Mouse (Mus musculus) embryonic facial prominence, embryonic 13.5 days (tissue): Measurements from ENCODE around the gene Pip5k1a. TPM values are rescaled to one million over a fixed set of nuclear protein-coding genes. Genes with fewer than 3 reads are reported as not detected.

ENCODE experiments used
- ATAC-seq: fragments of 200-750 bp; cut with Nextera tagmentation; 2 replicates; pipeline ENCODE4 v1.8.0; 2017; ENCODE audit warnings: low read depth; ENCODE audit not compliant: insufficient number of reproducible peaks, insufficient read depth, low FRiP score, low TSS enrichment
- H3K27ac ChIP-seq: fragments of 300-500 bp; sonication (generic); 2 replicates; pipeline ENCODE4 v1.5.1; 2015; ENCODE audit warnings: moderate library complexity, mild to moderate bottlenecking, inconsistent platforms
- H3K27me3 ChIP-seq: fragments of 300-500 bp; sonication (generic); 2 replicates; pipeline ENCODE4 v1.6.1; 2015; ENCODE audit warnings: mild to moderate bottlenecking, inconsistent platforms
- H3K36me3 ChIP-seq: fragments of 300-500 bp; sonication (generic); 2 replicates; pipeline ENCODE4 v1.6.1; 2015; ENCODE audit warnings: mild to moderate bottlenecking, inconsistent platforms
- H3K4me1 ChIP-seq: fragments of 300-500 bp; sonication (generic); 2 replicates; pipeline ENCODE4 v1.6.1; 2015; ENCODE audit warnings: inconsistent platforms
- H3K4me2 ChIP-seq: fragments of 300-500 bp; sonication (generic); 2 replicates; pipeline ENCODE4 v1.6.1; 2015; ENCODE audit warnings: moderate library complexity, mild to moderate bottlenecking, inconsistent platforms
- H3K4me3 ChIP-seq: fragments of 300-500 bp; sonication (generic); 2 replicates; pipeline ENCODE4 v1.5.1; 2015; ENCODE audit warnings: mild to moderate bottlenecking, inconsistent platforms
- H3K9ac ChIP-seq: fragments of 300-500 bp; sonication (generic); 2 replicates; pipeline ENCODE4 v1.6.1; 2015; ENCODE audit warnings: mild to moderate bottlenecking, inconsistent platforms
- H3K9me3 ChIP-seq: fragments of 300-500 bp; sonication (generic); 2 replicates; pipeline ENCODE4 v1.6.1; 2016; ENCODE audit warnings: inconsistent platforms
- WGBS: fragments of 180-500 bp; shearing (Covaris S2); methylation state at CpG from one replicate; pipeline ENCODE4 v1.1.7; 2015; ENCODE audit warnings: mixed read lengths; 5-methylcytosine and 5-hydroxymethylcytosine counted together
- microRNA-seq: library from miRNA; unstranded; fragments of <30 nt; microRNA quantifications from one replicate; pipeline ENCODE4, GENCODE M21; 2016
- polyA plus RNA-seq: library from polyadenylated mRNA; unstranded; fragments of >200 nt; fragmentation: Nextera tagmentation; extraction: Ambion mirVana; gene quantifications from 2 replicates; pipeline ENCODE4 v1.2.1, GENCODE M21; 2015

Gene Pip5k1a
- polyA plus RNA-seq, 1 experiment from 2014 or later, result 23.8 TPM

DNA sequence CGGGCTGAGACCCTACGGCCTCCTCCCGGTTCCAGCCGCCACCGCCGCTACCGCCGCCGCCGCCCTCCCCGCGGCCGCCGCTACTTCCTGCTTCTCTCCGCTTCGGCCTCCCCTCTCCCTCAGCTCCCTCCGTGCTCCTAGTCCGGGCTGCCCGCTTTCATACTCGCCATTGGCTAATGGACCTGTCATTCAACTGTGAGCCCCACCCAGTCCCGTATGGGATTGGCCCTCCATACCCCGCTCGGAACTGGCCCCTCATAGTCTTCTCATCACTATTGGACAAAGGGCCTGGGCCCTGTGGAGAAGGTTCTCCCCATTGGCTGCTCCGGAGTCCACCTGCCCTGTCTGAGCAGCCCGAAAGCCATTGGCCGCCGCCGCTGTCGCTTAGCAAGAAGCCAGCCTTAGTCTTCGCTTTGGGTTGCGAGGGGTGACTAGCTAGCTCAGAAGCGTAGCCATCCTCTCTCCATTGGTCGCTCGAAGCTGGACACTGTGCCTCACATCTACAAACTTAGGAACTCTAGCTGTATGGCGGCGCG is 91.3 kb downstream of the Pip5k1a start, which contains the start of gene Zfp687:
TSS of gene Zfp687 (minus strand) at position 112 of the 536 bp plus-strand sequence.
- Histone ChIP-seq H3K4me1 (peaks cover 25% of the 10 kb centered on the region), H3K9ac (peak within 1 kb of the TSS; percentile 83), H3K4me2 (peak within 1 kb of the TSS; percentile 93), H3K27ac (peak within 1 kb of the TSS; percentile 96), H3K27me3 (no peaks in the 10 kb centered on the region), H3K36me3 (peaks cover 19% of the 10 kb centered on the region), H3K9me3 (no peaks in the 10 kb centered on the region), H3K4me3 (peak within 1 kb of the TSS; percentile 81)
- under 1% methylated on average over 36 of the region's 37 CpGs for WGBS
- ATAC-seq, result peak; percentile 99

DNA sequence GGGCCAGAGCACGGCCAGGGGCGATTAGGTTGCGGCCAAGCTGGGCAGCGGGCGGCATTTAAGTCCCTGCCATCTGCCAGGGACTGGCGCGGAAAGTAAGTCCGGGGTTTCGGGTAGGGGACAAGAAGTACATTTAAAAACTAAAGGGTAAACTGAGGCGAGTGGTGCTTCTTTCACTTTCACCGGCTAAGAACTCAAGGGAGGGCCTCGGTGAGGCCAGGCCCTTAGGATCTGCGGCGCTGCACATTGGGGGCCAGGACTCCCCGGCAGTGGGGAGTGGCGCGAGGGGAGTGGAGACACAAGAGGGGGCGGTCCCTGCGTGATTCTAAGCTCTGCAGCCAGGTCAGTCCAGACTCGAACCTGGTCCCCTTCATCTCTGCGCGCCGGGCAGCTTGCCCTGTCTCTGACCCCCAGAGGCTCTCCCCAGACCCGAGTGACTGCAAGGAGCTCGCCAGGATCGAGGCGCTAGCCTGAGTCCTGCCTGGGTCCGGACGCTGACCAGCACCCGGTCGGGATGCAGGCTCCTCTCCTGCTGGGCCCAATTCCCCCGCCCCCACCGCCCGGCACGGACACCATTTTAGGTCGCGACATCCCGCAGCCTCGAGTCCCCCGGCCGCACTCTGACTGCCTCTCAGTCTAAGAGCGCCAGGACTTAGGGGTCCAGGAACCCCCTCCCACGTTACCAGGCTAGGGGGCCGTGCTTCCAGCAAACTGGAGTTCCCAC is 92.1 kb downstream of the Pip5k1a start:
- under 1% methylated on average over 44 of the region's 44 CpGs for WGBS
- H3K27me3 ChIP-seq, result no peaks in the 10 kb centered on the region
- H3K4me1 ChIP-seq, result peaks cover 25% of the 10 kb centered on the region
- H3K9me3 ChIP-seq, result no peaks in the 10 kb centered on the region
- peak overlapping the region; percentile 96 for H3K27ac ChIP-seq
- no peak; the same call in 1 of the 2 replicates for ATAC-seq
- peak overlapping the region; percentile 93 for H3K4me2 ChIP-seq
- H3K9ac ChIP-seq, result peak overlapping the region; percentile 83
- peaks cover 27% of the 10 kb centered on the region for H3K36me3 ChIP-seq
- peak overlapping the region; percentile 81 for H3K4me3 ChIP-seq

DNA sequence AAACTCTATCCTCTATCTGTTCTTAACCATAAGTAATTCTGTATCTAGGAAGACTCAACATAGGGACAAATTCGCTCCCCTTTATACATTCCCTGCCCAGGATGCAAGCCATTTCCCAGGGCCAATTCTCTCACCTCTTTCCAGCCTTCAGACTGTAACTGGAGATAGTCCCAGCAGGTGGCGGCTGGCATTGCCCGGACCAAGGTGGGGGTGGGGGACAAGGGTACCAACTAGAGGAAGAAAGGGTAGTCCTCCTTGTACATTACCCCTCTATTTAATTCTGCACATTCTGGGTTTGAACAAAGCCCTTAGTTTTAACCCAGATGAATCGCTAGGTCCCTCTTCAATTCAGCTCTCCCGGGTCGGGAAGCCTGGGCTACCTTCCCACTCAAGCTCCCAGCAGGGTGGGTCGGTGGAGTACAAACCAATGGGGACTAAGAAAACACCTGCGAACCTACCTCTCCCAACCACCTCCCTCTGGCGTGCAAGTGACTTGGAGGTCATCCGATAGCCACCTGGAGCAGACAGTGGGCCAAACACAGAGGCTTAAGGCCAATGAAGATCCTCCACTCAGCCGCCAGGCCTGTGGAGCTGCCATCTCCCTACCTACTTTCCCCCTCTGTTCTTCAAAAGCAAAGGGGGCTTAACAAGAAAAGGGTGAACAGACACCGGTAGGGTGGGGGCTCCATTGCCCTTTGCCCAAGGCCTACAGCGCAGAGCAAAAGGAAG is 92.9 kb downstream of the Pip5k1a start:
- Histone ChIP-seq H3K4me2 (peak overlapping the region; percentile 93), H3K9ac (peak overlapping the region; percentile 83), H3K27me3 (no peaks in the 10 kb centered on the region), H3K4me1 (peaks cover 25% of the 10 kb centered on the region), H3K36me3 (peaks cover 34% of the 10 kb centered on the region), H3K4me3 (peak overlapping the region; percentile 81), H3K27ac (0 out of 2 replicates have a peak overlapping the region, but pooled peaks have one; percentile 96), H3K9me3 (no peaks in the 10 kb centered on the region)
- no peak for ATAC-seq
- WGBS, result 15% methylated on average over 13 of the region's 13 CpGs

DNA sequence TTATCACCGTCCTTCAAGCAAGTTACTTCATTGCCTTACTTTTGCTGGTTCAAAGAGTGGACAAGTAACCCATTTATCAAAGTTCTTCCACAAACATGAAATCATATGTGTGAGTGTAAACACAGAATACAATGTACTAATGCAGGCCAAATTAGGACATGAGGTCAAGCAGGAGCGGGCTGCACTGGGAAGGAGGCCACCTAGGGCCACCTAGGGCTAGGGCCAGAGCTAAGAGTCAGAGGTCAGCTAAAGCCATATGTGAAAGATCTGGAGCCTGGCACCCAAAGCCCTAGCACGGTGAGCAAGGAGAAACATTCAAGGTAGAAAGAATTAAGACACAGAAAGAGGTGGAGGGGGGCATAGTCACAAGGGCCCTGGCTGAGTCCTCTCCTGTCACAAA is 93.7 kb downstream of the Pip5k1a start:
- no peak for ATAC-seq
- Histone ChIP-seq H3K9ac (0 out of 2 replicates have a peak overlapping the region, but pooled peaks have one; percentile 4), H3K9me3 (no peaks in the 10 kb centered on the region), H3K4me3 (0 out of 2 replicates have a peak overlapping the region, but pooled peaks have one; percentile 81), H3K4me2 (peak overlapping the region; percentile 93; the same call in 1 of the 2 replicates), H3K27me3 (no peaks in the 10 kb centered on the region), H3K27ac (no peak overlapping the region), H3K36me3 (peaks cover 43% of the 10 kb centered on the region), H3K4me1 (peaks cover 25% of the 10 kb centered on the region)
- 65% methylated on average over 3 of the region's 3 CpGs for WGBS

DNA sequence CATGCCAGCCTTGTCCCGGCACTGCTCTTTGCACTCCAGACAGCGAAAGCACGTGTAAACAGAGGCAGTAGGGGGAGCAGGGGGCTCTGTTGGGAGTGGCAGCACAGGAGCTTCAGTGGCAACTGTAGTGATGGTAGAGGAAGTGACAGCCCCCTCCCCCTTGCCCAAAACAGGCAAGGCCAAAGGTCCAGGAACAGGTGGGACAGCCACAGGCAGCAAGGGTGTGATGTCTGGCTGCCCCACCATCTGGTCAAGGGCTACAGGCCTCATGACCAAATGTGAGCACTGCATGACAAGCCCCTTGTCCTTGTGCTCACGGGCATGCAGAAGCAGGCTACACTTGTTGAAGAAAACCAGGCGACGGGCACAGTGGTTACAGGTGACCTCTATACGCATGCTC is 96.3 kb downstream of the Pip5k1a start:
- Histone ChIP-seq H3K9ac (no peak overlapping the region), H3K36me3 (peaks cover 67% of the 10 kb centered on the region), H3K4me2 (no peak overlapping the region), H3K4me3 (no peak overlapping the region), H3K9me3 (no peaks in the 10 kb centered on the region), H3K27ac (no peak overlapping the region; the same call in 1 of the 2 replicates), H3K27me3 (no peaks in the 10 kb centered on the region), H3K4me1 (peaks cover 18% of the 10 kb centered on the region)
- 85% methylated on average over 7 of the region's 7 CpGs for WGBS
- ATAC-seq, result no peak

Small RNA genes within 50 kb of the gene (microRNA-seq; reads per million reads assigned to microRNA genes)
- gene Mir8099-1, result not detected

Other genes starting within 250 kb of the Pip5k1a start
- gene Psmb4, start 220.0 kb downstream of the Pip5k1a start, polyA plus RNA-seq, result 348 and 379 TPM in 2 replicates
- gene Selenbp1, start 173.9 kb downstream of the Pip5k1a start, polyA plus RNA-seq, result 18.9 and 25.2 TPM in 2 replicates
- 10.8 and 11.3 TPM in 2 replicates for gene Rfx5, start 152.9 kb downstream of the Pip5k1a start, polyA plus RNA-seq
- 23.4 and 26.5 TPM in 2 replicates for gene Pi4kb, start 132.2 kb downstream of the Pip5k1a start, polyA plus RNA-seq
- 22.2 and 25.1 TPM in 2 replicates for gene Zfp687, start 91.5 kb downstream of the Pip5k1a start, polyA plus RNA-seq
- gene Psmd4, start 64.3 kb downstream of the Pip5k1a start, polyA plus RNA-seq, result 286 and 293 TPM in 2 replicates
- gene Vps72, start 4.1 kb upstream of the Pip5k1a start, polyA plus RNA-seq, result 185 and 213 TPM in 2 replicates
- gene Tmod4, start 17.5 kb upstream of the Pip5k1a start, polyA plus RNA-seq, result 0.65 and 0.69 TPM in 2 replicates
- 75.2 and 81.8 TPM in 2 replicates for gene Scnm1, start 27.1 kb upstream of the Pip5k1a start, polyA plus RNA-seq
- 17.0 and 19.3 TPM in 2 replicates for gene Lysmd1, start 27.2 kb upstream of the Pip5k1a start, polyA plus RNA-seq
- gene Tnfaip8l2, start 35.4 kb upstream of the Pip5k1a start, polyA plus RNA-seq, result 2.7 and 4.7 TPM in 2 replicates
- gene Sema6c, start 53.5 kb upstream of the Pip5k1a start, polyA plus RNA-seq, result 9.4 and 10.1 TPM in 2 replicates
- 13.9 and 14.2 TPM in 2 replicates for gene Gabpb2, start 111.0 kb upstream of the Pip5k1a start, polyA plus RNA-seq
- gene Cdc42se1, start 121.8 kb upstream of the Pip5k1a start, polyA plus RNA-seq, result 89.6 and 91.2 TPM in 2 replicates
- gene Mllt11, start 125.2 kb upstream of the Pip5k1a start, polyA plus RNA-seq, result 18.8 and 20.3 TPM in 2 replicates
- gene Gm128, start 134.7 kb upstream of the Pip5k1a start, polyA plus RNA-seq, result 0.46 and 0.61 TPM in 2 replicates
- gene Bnipl, start 144.3 kb upstream of the Pip5k1a start, polyA plus RNA-seq, result 4.9 and 6.2 TPM in 2 replicates
- gene Mindy1, start 174.4 kb upstream of the Pip5k1a start, polyA plus RNA-seq, result 41.4 and 42.9 TPM in 2 replicates
- gene Prune1, start 175.1 kb upstream of the Pip5k1a start, polyA plus RNA-seq, result 21.6 and 23.5 TPM in 2 replicates
- gene Anxa9, start 200.2 kb upstream of the Pip5k1a start, polyA plus RNA-seq, result 1.7 and 2.4 TPM in 2 replicates
- gene Cers2, start 207.9 kb upstream of the Pip5k1a start, polyA plus RNA-seq, result 168 and 170 TPM in 2 replicates